Mouse (Mus musculus): ENCODE data around the gene Acss2.

Acss2 gene

DNA sequence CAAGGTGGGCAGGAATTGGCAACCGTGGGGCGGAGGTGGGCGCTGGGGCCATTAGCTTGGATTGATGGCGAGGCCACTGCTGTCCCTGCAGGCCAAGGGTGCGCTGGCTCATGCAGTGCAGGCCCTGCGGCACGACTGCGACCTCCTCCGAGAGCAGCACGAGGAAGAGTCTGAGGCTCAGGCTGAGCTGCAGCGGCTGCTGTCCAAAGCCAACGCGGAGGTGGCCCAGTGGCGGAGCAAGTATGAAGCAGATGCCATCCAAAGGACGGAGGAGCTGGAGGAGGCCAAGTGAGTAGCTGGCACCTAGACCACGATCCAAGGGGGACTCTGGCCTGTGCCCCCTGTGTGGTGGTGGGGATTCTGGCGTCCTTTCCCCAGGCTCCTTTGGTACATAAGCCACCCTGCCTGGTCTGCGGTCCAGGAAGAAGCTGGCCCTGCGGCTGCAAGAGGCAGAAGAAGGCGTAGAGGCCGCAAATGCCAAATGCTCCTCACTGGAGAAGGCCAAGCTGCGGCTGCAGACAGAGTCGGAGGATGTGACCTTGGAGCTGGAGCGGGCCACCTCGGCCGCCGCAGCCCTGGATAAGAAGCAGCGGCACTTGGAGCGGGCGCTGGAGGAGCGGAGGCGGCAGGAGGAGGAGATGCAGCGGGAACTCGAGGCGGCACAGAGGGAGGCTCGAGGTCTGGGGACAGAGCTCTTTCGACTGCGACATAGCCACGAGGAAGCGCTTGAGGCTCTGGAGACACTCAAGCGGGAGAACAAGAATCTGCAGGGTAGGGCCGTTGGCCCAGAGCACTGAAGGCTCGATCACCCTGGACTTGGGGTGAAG is 113.1 kb downstream of the Acss2 start:
- peak; percentile 53 for DNase-seq

- no peak for DNase-seq
Measured at GRCm38 (mm10) chr2:155632138-155632936, 114.6 kb downstream of the Acss2 start.

- no peak for DNase-seq
Measured at GRCm38 (mm10) chr2:155633121-155633520, 115.4 kb downstream of the Acss2 start.

DNA sequence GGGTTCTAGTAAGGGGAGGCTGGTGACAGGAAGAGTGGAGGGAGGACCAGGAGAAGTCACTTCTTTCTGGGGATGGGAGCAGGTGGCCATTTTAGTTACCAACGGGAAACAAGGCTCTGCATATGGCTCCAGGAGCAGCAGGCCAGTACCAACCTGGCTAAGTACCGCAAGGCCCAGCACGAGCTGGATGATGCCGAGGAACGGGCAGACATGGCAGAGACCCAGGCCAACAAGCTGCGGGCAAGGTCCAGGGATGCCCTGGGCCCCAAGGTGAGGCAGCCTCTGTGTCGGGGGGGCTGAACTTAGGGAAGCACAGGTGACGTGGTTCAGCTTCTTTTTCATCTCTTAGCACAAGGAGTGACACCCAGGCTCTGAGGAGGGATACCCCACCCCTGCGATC is 116.0 kb downstream of the Acss2 start:
- no peak for DNase-seq

DNA sequence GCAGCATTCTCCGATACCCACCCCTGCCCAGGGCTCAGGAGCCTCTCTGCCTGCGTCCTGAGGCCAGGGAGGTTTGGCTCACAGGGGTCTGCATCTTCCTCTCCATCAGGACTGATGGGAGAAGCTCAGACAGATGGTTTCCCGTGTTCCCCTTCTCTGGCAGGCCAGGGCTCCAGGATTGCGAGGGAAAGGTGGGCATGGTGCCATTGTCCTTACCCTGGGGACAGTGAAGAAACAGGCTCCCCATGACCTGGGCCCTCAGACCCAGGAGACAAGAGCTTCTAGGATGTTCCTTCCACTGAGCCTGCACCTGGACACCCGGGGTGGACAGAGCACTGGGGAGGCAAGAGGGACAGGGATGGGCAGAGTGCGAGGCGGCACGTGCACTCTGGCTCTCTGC is 116.8 kb downstream of the Acss2 start:
- no peak for DNase-seq
